9 mouse cellular contexts compared by ENCODE assay signal in genomic region chr12:53841928-53842671, GRCm38 (mm10).
DNase-seq lines count a peak whose midpoint lies in the region; ATAC-seq lines count a peak whose summit lies in the region.
"Had no signal": no experiment of that assay in that cellular context is flagged by ENCODE, and none has a peak within 500 bp of the region (broad histone marks: within the 10 kb centered on the region; RNA-seq: fewer than 3 reads in every experiment).

No protein-coding gene starts in this region.

- no peak for ATAC-seq in CD4-positive, CD25-positive, alpha-beta regulatory T cell, adult 4 months

- peak; percentile 27 to 73 for DNase-seq in layer of hippocampus, adult 18-20 months (ENCODE audit: low spot score in 2 of 2)
- DNase-seq in layer of hippocampus, postnatal 25 days (ENCODE audit: extremely low spot score in 1 of 2, low spot score in 1 of 2) = no peak
- DNase-seq in adrenal gland, postnatal 25 days = peak; percentile 51
- peak; percentile 60 to 82 for DNase-seq in frontal cortex, adult 2 months (ENCODE audit: extremely low spot score in 1 of 2, low spot score in 1 of 2)
- peak; percentile 84 for DNase-seq in right cerebral cortex, adult 18-20 months
- DNase-seq in urinary bladder, adult 2 months (ENCODE audit: low spot score) = no peak
- DNase-seq: cerebellum, adult 9-10 months; kidney, adult 8-10 months had no signal

Comparison
In these comparisons a context has a peak if more than half of its experiments do, and no peak if none do; other contexts are left out.
1. DNase-seq: peak in layer of hippocampus, adult 18-20 months (2 of 2), adrenal gland, postnatal 25 days (single experiment), frontal cortex, adult 2 months (2 of 2) and right cerebral cortex, adult 18-20 months (single experiment); none in layer of hippocampus, postnatal 25 days (0 of 2) and urinary bladder, adult 2 months (single experiment).